Mouse (Mus musculus): ENCODE results near the gene P3h3.

DNA sequence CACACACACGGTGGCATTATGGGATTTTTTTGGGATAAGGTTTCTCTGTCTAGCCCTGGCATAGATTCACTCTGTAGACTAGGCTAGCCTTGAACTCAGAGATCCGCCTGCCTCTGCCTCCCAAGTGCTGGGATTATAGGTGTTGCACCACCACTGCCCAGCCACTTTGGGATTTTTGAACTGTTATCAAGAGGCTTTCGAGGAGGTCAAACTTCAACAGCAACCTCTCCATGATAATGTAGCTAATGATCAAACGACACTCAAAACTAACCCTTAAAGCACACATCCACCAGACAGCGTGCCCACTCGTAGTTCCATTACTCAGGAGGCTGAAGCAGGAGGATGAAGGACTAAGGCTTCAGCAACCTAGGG is 49.6 kb downstream of the P3h3 start:
- TF ChIP-seq CTCF (IDR thresholded peaks at IDR 0.05; ENCODE audit: borderline replicate concordance, extremely low read depth, insufficient read depth, insufficient read length) (no peak), POLR2A (IDR thresholded peaks at IDR 0.05; ENCODE audit: borderline replicate concordance, extremely low read depth, insufficient read depth, insufficient read length, poor library complexity, severe bottlenecking) (no peak)

Measured in brain, embryonic 14.5 days (tissue).